Mouse (Mus musculus) ES-Bruce4 (cell line): ENCODE data around the gene Twist2. TPM values are rescaled to one million over a fixed set of nuclear protein-coding genes. Genes with fewer than 3 reads are reported as not detected.

Source experiments
- H3K27ac ChIP-seq: 2 replicates; pipeline ENCODE4 v1.5.1; 2012; ENCODE audit warnings: low read length, inconsistent platforms; ENCODE audit not compliant: insufficient read depth
- H3K27me3 ChIP-seq: 2 replicates; pipeline ENCODE4 v1.6.1; 2012; ENCODE audit warnings: mild to moderate bottlenecking, low read length, inconsistent platforms; ENCODE audit not compliant: control insufficient read depth, poor library complexity, insufficient read depth, severe bottlenecking
- H3K36me3 ChIP-seq: 2 replicates; pipeline ENCODE4 v1.6.1; 2012; ENCODE audit warnings: inconsistent platforms, mild to moderate bottlenecking, low read length, moderate library complexity; ENCODE audit not compliant: control insufficient read depth, poor library complexity, insufficient read depth, severe bottlenecking
- H3K4me1 ChIP-seq: one replicate; pipeline ENCODE4 v1.8.1; 2011; ENCODE audit warnings: low read length; ENCODE audit not compliant: control insufficient read depth, insufficient read depth
- H3K4me3 ChIP-seq: 2 replicates; pipeline ENCODE4 v1.5.1; 2011; ENCODE audit warnings: low read depth, mild to moderate bottlenecking, low read length
- H3K9ac ChIP-seq: 2 replicates; pipeline ENCODE4 v1.6.1; 2012; ENCODE audit warnings: low read depth, mild to moderate bottlenecking, inconsistent platforms; ENCODE audit not compliant: poor library complexity, severe bottlenecking
- H3K9me3 ChIP-seq: replicated peaks from 2 replicates; pipeline ENCODE4 v1.6.1; 2012; ENCODE audit warnings: mild to moderate bottlenecking, low read length, inconsistent platforms; ENCODE audit not compliant: control insufficient read depth, poor library complexity, insufficient read depth, severe bottlenecking
- CTCF ChIP-seq: IDR thresholded peaks from one replicate; pipeline ENCODE4 v1.8.1; 2011; ENCODE audit warnings: low read depth, low read length
- EP300 ChIP-seq: IDR thresholded peaks from 2 replicates; pipeline ENCODE4 v1.6.1; 2011; ENCODE audit warnings: low read depth, low read length; ENCODE audit not compliant: insufficient read depth
- POLR2A ChIP-seq: IDR thresholded peaks from one replicate; pipeline ENCODE4 v1.8.1; 2011; ENCODE audit warnings: low read length; ENCODE audit not compliant: insufficient read depth
- polyA plus RNA-seq: library from polyadenylated mRNA; stranded (reverse); fragments of >200 nt; gene quantifications from 2 replicates; pipeline ENCODE4 v1.2.4, GENCODE M21; 2011; ENCODE audit warnings: low read depth; ENCODE audit not compliant: missing spikeins, insufficient read depth, insufficient read length

The Twist2 gene
- polyA plus RNA-seq, 1 experiment, result 2.9 TPM

DNA sequence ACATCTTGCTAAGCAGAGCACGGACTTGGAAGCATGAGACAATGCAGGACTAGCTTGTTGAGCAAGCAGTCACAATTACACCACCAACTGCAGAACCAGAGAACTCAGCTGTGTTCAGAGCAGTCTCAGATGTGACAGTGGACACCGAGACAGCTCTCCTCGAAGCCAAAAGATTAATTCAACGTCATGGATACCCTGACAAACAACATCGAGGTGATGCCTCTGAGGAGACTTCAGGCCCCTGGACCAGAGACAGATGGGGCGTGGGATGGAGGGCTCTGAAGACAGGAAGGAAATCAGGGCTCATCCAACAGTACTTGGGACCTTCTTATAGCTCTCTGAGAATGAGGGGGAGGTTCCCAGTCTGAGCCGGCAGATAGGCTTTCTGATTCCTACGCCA lies 79.6 kb downstream of the Twist2 start:
- Histone ChIP-seq H3K9me3 (no peaks in the 10 kb centered on the region), H3K27me3 (no peaks in the 10 kb centered on the region), H3K4me3 (no peak overlapping the region), H3K9ac (no peak overlapping the region), H3K4me1 (no peaks in the 10 kb centered on the region), H3K36me3 (no peaks in the 10 kb centered on the region), H3K27ac (no peak overlapping the region)
- no peak for TF ChIP-seq POLR2A
- TF ChIP-seq CTCF, result no peak
- no peak for TF ChIP-seq EP300

DNA sequence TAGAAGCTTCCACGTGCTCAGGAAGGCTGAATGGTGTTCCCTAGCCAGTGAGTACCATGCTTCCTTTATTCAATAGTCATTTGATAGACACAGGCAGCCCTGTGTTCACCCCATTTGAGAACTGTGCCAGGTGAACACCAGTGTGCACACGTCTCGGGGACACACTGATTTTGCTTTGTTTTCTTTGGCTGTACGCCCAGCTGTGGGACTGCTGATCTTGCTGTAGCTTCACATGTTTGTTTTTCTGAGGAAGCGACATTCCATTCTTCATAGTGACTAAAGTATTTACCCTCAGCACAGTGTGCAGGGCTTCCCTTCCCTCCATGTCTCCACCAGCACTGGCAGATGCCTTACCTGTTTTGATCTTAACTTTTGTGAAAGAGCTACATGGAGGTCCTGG lies 81.9 kb downstream of the Twist2 start:
- Histone ChIP-seq H3K27ac (no peak overlapping the region), H3K9ac (no peak overlapping the region), H3K27me3 (no peaks in the 10 kb centered on the region), H3K36me3 (no peaks in the 10 kb centered on the region), H3K4me3 (no peak overlapping the region), H3K4me1 (no peaks in the 10 kb centered on the region), H3K9me3 (no peaks in the 10 kb centered on the region)
- TF ChIP-seq POLR2A (no peak), EP300 (no peak), CTCF (no peak)

- Histone ChIP-seq H3K4me3 (no peak overlapping the region), H3K27ac (no peak overlapping the region), H3K4me1 (no peaks in the 10 kb centered on the region), H3K27me3 (no peaks in the 10 kb centered on the region), H3K36me3 (no peaks in the 10 kb centered on the region), H3K9me3 (no peaks in the 10 kb centered on the region), H3K9ac (no peak overlapping the region)
- no peak for TF ChIP-seq EP300
- no peak for TF ChIP-seq CTCF
- no peak for TF ChIP-seq POLR2A
Measured at GRCm38 (mm10) chr1:91893598-91893997, 92.3 kb downstream of the Twist2 start.

GRCm38 (mm10) chr1:91894286-91894685 lies 93.0 kb downstream of the Twist2 start:
- Histone ChIP-seq H3K36me3 (no peaks in the 10 kb centered on the region), H3K4me1 (no peaks in the 10 kb centered on the region), H3K9me3 (no peaks in the 10 kb centered on the region), H3K4me3 (no peak overlapping the region), H3K9ac (no peak overlapping the region), H3K27me3 (no peaks in the 10 kb centered on the region), H3K27ac (no peak overlapping the region)
- TF ChIP-seq POLR2A, result no peak
- no peak for TF ChIP-seq CTCF
- TF ChIP-seq EP300, result no peak

DNA sequence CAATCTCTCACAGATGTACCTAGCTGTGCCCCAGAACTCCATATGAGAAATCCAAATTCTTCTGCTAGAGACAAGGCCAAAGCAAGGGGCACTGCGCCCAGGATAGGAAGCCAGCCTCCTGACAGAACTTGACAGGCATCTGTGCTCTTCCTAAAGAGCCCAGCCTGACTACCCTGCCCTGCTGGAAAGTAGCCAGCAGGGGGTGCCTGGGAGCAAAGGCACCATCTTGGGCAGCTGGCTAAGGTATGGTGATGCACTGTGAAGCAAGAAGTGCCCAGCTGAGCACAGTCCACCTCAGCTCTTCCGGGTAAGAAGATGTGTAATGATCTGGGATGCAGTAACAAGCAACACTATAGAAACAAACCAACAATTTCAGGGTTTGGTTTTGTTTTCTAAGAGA lies 95.8 kb downstream of the Twist2 start:
- TF ChIP-seq POLR2A, result no peak
- TF ChIP-seq CTCF, result peak; percentile 40
- no peaks in the 10 kb centered on the region for H3K27me3 ChIP-seq
- no peak overlapping the region for H3K9ac ChIP-seq
- H3K4me1 ChIP-seq, result no peaks in the 10 kb centered on the region
- H3K4me3 ChIP-seq, result no peak overlapping the region
- no peaks in the 10 kb centered on the region for H3K9me3 ChIP-seq
- no peaks in the 10 kb centered on the region for H3K36me3 ChIP-seq
- H3K27ac ChIP-seq, result no peak overlapping the region
